Mouse (Mus musculus) kidney, embryonic 16.5 days (tissue): ENCODE data around the gene Pm20d1. TPM values are rescaled to one million over a fixed set of nuclear protein-coding genes. Genes with fewer than 3 reads are reported as not detected.
"Not testable (repeated sequence)": the region's sequence is repeated elsewhere in the genome, so short reads cannot be mapped to it uniquely, and the experiment has no call there.

ENCODE experiments used
- ATAC-seq: fragments of 200-750 bp; cut with Nextera tagmentation; 2 replicates; pipeline ENCODE4 v1.8.0; 2017; ENCODE audit warnings: moderate TSS enrichment; ENCODE audit not compliant: low FRiP score, low TSS enrichment
- H3K27ac ChIP-seq: fragments of 300-500 bp; sonication (generic); 2 replicates; pipeline ENCODE4 v1.5.1; 2014; ENCODE audit warnings: low read length
- H3K27me3 ChIP-seq: fragments of 300-500 bp; sonication (generic); 2 replicates; pipeline ENCODE4 v1.6.1; 2014; ENCODE audit warnings: low read length, control low read depth, mixed read lengths; ENCODE audit not compliant: insufficient read depth
- H3K36me3 ChIP-seq: fragments of 300-500 bp; sonication (generic); 2 replicates; pipeline ENCODE4 v1.6.1; 2014; ENCODE audit warnings: low read length, control low read depth, mixed read lengths; ENCODE audit not compliant: insufficient read depth
- H3K4me1 ChIP-seq: fragments of 300-500 bp; sonication (generic); 2 replicates; pipeline ENCODE4 v1.6.1; 2014; ENCODE audit warnings: low read length, control low read depth, mixed read lengths; ENCODE audit not compliant: insufficient read depth
- H3K4me2 ChIP-seq: fragments of 300-500 bp; sonication (generic); replicated peaks from 2 replicates; pipeline ENCODE4 v1.6.1; 2014; ENCODE audit warnings: low read depth, low read length
- H3K4me3 ChIP-seq: fragments of 300-500 bp; sonication (generic); 2 replicates; pipeline ENCODE4 v1.5.1; 2014; ENCODE audit warnings: mild to moderate bottlenecking, low read length
- H3K9ac ChIP-seq: fragments of 300-500 bp; sonication (generic); replicated peaks from 2 replicates; pipeline ENCODE4 v1.6.1; 2014; ENCODE audit warnings: low read length
- H3K9me3 ChIP-seq: fragments of 300-500 bp; sonication (generic); 2 replicates; pipeline ENCODE4 v1.6.1; 2016; ENCODE audit warnings: low read length, control low read depth
- WGBS: fragments of 180-500 bp; shearing (Covaris S2); extraction: QIAGEN DNeasy Blood & Tissue Kit; methylation state at CpG from one replicate; pipeline ENCODE4 v1.1.7; 2014; 5-methylcytosine and 5-hydroxymethylcytosine counted together
- polyA plus RNA-seq: library from polyadenylated mRNA; unstranded; fragments of >200 nt; fragmentation: Nextera tagmentation; extraction: Ambion mirVana; gene quantifications from 2 replicates; pipeline ENCODE4 v1.2.1, GENCODE M21; 2015

The Pm20d1 gene
- polyA plus RNA-seq, 1 experiment from 2014 or later = 4.2 TPM

- Histone ChIP-seq H3K4me3 (no peak overlapping the region), H3K9ac (no peak overlapping the region), H3K27ac (no peak overlapping the region), H3K4me1 (0 out of 2 replicates have a peak, but pooled peaks cover 4% of the 10 kb centered on the region), H3K9me3 (no peaks in the 10 kb centered on the region), H3K4me2 (no peak overlapping the region), H3K27me3 (no peaks in the 10 kb centered on the region), H3K36me3 (no peaks in the 10 kb centered on the region)
- WGBS = 31% methylated on average over 9 of the region's 9 CpGs
- ATAC-seq = no peak
These were observed 14.8 kb downstream of the Pm20d1 start for GRCm38 (mm10) chr1:131812006-131812405.

DNA sequence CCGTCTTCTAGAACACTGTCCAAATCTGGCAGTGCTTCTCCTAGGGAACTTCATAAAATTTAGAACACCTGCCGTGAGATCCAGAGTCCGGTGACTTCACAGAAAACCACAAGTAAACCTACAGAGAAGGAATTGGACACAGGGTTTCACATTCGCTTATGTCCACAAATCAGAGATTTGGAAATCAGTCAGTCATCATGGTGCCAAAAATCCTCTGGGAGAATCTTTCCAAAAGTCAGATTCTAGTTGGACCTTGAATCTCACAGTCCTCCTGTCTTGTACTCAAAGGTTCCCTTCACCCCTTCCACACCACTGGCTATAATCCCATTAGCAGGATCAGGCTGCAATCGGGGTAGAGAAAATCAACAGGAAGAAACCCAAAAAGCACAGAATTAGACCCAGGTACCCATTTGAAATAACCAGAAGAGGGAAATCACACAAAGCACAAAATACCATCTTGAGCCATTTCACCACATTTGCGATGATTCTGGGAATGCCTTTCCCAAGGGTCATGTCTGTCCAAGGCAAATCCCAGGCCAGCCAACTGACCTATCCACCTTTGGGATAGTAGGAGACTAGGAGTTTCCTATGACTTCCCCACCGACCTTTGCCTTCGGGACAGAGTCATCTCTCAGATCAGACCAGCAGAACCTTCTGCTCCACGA is 15.6 kb downstream of the Pm20d1 start:
- Histone ChIP-seq H3K4me3 (no peak overlapping the region), H3K4me2 (no peak overlapping the region), H3K9ac (no peak overlapping the region), H3K4me1 (0 out of 2 replicates have a peak, but pooled peaks cover 4% of the 10 kb centered on the region), H3K9me3 (no peaks in the 10 kb centered on the region), H3K36me3 (no peaks in the 10 kb centered on the region), H3K27ac (no peak overlapping the region), H3K27me3 (no peaks in the 10 kb centered on the region)
- WGBS = 89% methylated on average over 9 of the region's 9 CpGs
- no peak for ATAC-seq

DNA sequence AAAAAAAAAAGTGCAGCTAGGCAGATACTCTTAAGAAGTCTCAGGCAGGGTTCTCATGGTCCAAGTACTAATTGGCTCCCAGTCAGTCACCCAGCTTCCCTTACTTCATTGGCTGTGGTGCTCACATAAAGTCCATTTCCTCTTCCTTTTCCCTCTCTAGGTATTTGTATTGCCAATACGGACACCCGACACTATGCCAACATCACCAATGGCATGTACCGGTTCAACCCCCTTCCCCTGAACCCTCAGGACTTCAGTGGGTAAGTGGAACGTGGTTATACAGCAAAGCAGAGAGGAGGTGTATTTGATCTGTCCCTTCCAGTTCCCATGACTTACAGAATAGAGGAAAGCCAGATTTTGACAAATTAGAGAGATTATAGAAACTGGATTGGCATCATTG is 16.6 kb downstream of the Pm20d1 start:
- WGBS = 89% methylated on average over 4 of the region's 4 CpGs
- Histone ChIP-seq H3K4me1 (0 out of 2 replicates have a peak, but pooled peaks cover 4% of the 10 kb centered on the region), H3K4me3 (no peak overlapping the region), H3K36me3 (no peaks in the 10 kb centered on the region), H3K27ac (no peak overlapping the region), H3K27me3 (no peaks in the 10 kb centered on the region), H3K4me2 (no peak overlapping the region), H3K9ac (no peak overlapping the region), H3K9me3 (no peaks in the 10 kb centered on the region)
- ATAC-seq = no peak

DNA sequence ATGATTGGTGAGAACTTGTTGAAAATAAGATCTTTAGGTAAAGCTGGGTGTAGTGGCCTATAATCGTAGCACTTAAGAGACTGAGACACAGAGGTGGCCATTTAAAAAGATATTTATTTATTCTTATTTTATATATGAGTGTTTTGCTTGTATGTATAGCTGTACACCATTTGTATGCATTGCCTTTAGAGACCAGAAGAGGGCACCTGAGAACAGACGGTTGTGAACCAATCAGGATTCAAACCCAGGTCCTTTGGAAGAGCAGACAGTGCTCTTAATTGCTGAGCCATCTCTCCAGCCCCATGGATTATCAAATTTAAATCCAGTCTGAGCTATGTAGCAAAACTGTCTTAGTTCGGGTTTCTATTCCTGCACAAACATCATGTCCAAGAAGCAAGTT is 17.0 kb downstream of the Pm20d1 start:
- no peak for ATAC-seq
- WGBS = 91% methylated on average over 3 of the region's 3 CpGs
- H3K9me3 ChIP-seq = no peaks in the 10 kb centered on the region
- 0 out of 2 replicates have a peak, but pooled peaks cover 4% of the 10 kb centered on the region for H3K4me1 ChIP-seq
- H3K4me2 ChIP-seq = no peak overlapping the region
- H3K4me3 ChIP-seq = no peak overlapping the region
- no peak overlapping the region for H3K27ac ChIP-seq
- H3K27me3 ChIP-seq = no peaks in the 10 kb centered on the region
- no peaks in the 10 kb centered on the region for H3K36me3 ChIP-seq
- H3K9ac ChIP-seq = no peak overlapping the region

DNA sequence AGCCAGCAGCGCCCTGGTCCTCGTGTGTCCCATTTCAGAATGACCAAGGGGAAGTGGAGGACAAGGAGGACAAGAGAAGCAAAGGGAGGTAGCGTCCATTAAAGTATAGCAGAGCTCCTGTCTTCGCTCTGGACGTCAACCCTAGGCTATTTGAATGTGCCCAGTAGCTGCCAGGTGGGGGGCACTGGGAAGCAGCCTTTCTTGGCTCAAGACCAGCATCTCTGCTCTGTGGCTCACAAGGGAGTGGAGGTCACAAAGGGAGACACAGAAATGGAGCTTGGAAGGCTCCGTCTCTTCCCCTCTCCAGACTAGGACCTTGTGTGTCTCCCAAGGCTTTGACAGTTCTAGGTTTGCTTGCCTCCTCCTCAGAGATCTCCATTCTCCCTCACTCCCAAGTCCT is 19.7 kb downstream of the Pm20d1 start:
- H3K4me1 ChIP-seq = 0 out of 2 replicates have a peak, but pooled peaks cover 4% of the 10 kb centered on the region
- H3K27me3 ChIP-seq = no peaks in the 10 kb centered on the region
- 80% methylated on average over 6 of the region's 6 CpGs for WGBS
- H3K4me3 ChIP-seq = no peak overlapping the region
- H3K9ac ChIP-seq = no peak overlapping the region
- no peak for ATAC-seq
- no peak overlapping the region for H3K27ac ChIP-seq
- no peaks in the 10 kb centered on the region for H3K36me3 ChIP-seq
- H3K4me2 ChIP-seq = no peak overlapping the region
- no peaks in the 10 kb centered on the region for H3K9me3 ChIP-seq

GRCm38 (mm10) chr1:131820353-131820752 is 23.2 kb downstream of the Pm20d1 start:
- not testable (repeated sequence) for H3K27me3 ChIP-seq, H3K4me3 ChIP-seq, H3K27ac ChIP-seq, H3K9ac ChIP-seq, H3K4me2 ChIP-seq, H3K4me1 ChIP-seq, ATAC-seq, H3K36me3 ChIP-seq, H3K9me3 ChIP-seq
- WGBS = 79% methylated on average over 8 of the region's 9 CpGs

DNA sequence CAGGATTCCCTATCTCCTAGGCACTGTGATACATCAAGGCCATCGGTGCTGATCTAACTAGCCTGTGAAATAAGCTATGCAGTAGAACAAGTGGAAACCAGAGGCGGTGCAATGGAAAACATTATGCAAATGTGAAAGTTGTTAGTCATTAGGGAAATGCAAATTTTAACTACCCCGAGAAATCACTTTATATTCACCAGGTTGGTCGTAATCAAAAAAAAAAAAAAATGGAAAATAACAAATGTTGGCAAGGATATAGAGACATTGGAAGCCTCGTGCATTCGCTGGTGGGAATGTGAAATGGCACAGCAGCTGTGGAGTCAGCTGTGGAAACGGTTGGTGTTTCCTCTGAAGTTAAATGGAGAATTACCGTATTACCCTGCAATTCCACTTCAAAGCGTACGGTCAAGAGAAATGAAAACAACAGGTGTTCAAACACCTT is 23.7 kb downstream of the Pm20d1 start:
- 75% methylated on average over 10 of the region's 10 CpGs for WGBS
- Histone ChIP-seq H3K4me1 (no peaks in the 10 kb centered on the region), H3K27ac (no peak overlapping the region), H3K4me3 (no peak overlapping the region), H3K4me2 (no peak overlapping the region), H3K36me3 (no peaks in the 10 kb centered on the region), H3K9me3 (no peaks in the 10 kb centered on the region), H3K9ac (no peak overlapping the region), H3K27me3 (no peaks in the 10 kb centered on the region)
- ATAC-seq = no peak

DNA sequence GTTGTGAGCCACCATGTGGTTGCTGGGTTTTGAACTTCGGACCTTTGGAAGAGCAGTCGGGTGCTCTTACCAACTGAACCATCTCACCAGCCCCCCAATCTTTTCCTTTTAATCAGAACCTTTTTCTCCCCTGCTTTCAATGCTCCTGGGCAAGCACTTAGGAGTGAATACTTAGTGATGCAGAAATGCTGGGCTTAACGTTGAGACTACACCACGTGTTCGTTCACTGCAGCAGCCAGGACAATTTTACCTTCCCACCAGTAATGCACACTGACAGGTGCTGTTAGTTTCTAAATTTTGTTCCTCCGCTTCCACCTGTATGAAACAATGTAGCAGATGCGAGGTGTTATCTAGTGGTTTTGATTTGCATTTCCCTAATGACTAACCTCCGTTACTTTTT is 25.1 kb downstream of the Pm20d1 start:
- no peak overlapping the region for H3K4me2 ChIP-seq
- no peaks in the 10 kb centered on the region for H3K36me3 ChIP-seq
- no peak overlapping the region for H3K9ac ChIP-seq
- no peak overlapping the region for H3K4me3 ChIP-seq
- H3K4me1 ChIP-seq = no peaks in the 10 kb centered on the region
- ATAC-seq = no peak
- H3K9me3 ChIP-seq = no peaks in the 10 kb centered on the region
- no peaks in the 10 kb centered on the region for H3K27me3 ChIP-seq
- WGBS = 79% methylated on average over 8 of the region's 8 CpGs
- no peak overlapping the region for H3K27ac ChIP-seq

- H3K36me3 ChIP-seq = no peaks in the 10 kb centered on the region
These were observed 25.8 kb downstream of the Pm20d1 start for GRCm38 (mm10) chr1:131822856-131823492.

GRCm38 (mm10) chr1:131823563-131823962 is 26.4 kb downstream of the Pm20d1 start:
- no peak overlapping the region for H3K4me2 ChIP-seq
- no peaks in the 10 kb centered on the region for H3K27me3 ChIP-seq
- no peak overlapping the region for H3K27ac ChIP-seq
- no peak for ATAC-seq
- no peaks in the 10 kb centered on the region for H3K9me3 ChIP-seq
- no peaks in the 10 kb centered on the region; the same call in 1 of the 2 replicates for H3K4me1 ChIP-seq
- WGBS = 24% methylated on average over 5 of the region's 5 CpGs
- H3K36me3 ChIP-seq = no peaks in the 10 kb centered on the region
- H3K4me3 ChIP-seq = no peak overlapping the region
- no peak overlapping the region for H3K9ac ChIP-seq

More at GRCm38 (mm10) chr1:131822856-131823492, 25.8 kb downstream of the Pm20d1 start:
- H3K9me3 ChIP-seq = no peaks in the 10 kb centered on the region
- no peak overlapping the region for H3K4me2 ChIP-seq
- ATAC-seq = no peak
- H3K27me3 ChIP-seq = no peaks in the 10 kb centered on the region
- H3K4me1 ChIP-seq = no peaks in the 10 kb centered on the region
- no peak overlapping the region for H3K27ac ChIP-seq
- 93% methylated on average over 1 of the region's 1 CpGs for WGBS
- no peak overlapping the region for H3K4me3 ChIP-seq
- no peak overlapping the region for H3K9ac ChIP-seq
